Mouse (Mus musculus) c-Kit-negative CD71-positive TER-119-positive erythroid progenitor cells, embryonic 14.5 days (primary cell): ENCODE results near the gene Lyg1.

ENCODE experiments used
- DNase-seq: peaks from one replicate; pipeline ENCODE4 v3.0.0-alpha.2; 2013; ENCODE audit warnings: low read depth, low spot score

The Lyg1 gene

DNA sequence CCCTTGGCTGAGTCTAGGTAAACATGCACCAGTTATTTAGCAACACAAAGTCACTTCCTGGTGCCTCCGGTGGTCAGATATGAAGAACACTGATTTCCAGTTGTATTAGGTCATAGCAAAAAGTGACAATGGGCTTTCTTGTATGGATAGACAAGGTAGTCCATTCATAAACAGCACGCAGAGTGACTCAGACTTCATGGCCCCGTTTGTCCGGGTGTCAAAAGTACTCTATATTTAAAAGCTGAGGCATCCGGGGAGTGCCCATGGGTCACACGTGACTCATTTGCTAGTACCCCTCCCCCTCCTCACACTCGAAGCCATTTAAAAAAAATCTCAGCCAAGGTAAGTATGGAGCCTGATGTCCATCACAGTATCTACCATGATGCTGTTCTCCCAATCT lies 2.8 kb downstream of the Lyg1 start:
- no peak for DNase-seq

DNA sequence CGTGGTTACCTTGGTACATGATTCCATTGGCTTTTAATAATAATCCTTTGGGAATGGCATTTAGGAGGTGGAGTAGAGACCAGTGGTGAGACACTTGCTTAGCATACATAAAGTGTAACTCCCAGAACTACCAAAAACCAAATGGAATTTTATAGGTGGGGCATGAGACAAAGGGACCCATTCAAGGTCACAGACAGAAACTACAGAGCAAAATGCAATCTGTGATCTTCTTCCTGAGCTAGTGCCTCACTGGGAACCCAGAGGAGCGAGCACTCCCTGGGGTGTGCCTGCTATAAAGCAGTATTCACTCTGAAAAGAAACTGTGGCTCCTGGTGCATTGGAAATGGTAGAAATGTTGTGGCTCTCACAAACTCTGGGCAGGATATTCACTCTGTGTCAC lies 8.7 kb downstream of the Lyg1 start:
- no peak for DNase-seq

DNA sequence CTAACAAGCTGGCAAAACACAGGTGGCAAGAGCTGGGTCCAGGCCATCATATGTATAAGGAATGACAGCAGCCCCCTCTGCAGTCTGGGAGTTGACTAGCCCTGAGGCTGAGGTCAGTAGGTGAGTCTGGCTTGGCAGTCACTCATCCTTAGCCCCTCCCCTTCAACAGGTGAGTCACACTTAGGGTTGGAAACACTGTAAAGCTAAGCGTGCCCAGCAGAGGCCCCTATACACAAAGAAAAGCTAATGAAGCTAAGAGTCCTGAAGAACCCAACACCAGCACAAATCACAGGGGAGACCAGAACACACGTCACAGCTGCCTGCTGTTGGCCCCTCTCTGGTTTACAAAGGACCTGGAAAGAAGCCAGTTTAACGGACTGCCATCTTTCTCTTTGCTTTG lies 25.8 kb downstream of the Lyg1 start:
- no peak for DNase-seq

DNA sequence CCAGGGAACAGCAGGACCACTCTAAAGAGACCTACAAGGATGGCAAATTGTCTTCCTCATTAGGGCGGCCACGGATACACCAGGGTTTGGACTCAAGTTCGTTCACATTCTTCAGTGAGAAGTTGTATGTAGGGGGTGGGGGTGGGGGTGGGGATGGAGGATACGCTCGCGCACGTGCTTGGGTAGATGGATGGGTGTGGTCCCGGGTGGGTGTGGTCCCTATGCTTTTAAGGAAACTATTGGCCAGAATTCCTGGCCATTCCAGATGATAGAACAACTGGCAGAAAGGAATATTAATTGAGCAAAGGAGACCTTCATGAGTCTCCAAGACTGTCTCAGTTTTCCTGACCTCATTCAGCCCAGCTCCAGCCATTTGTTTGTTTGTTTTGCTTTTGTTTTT lies 31.6 kb downstream of the Lyg1 start:
- no peak for DNase-seq

DNA sequence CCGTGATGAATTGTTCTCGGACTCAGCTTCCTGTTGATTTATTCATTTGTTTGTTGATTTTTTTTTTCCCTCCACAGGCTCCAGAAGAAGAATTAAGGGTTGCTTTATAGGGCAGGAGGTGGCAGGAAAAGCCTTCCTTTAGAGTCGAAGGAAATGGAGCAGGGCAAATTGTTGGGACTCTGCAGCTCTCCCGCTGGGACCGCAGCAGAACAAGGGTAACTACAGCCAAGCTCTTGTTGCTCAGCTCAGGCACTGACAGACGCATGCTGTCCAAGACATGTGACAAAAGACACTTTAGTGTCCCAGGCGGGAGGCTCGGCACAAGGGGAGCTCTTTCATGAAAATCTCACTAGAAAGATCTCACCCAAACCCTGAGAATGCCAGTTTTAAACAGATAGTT lies 35.0 kb downstream of the Lyg1 start:
- DNase-seq, result no peak

DNA sequence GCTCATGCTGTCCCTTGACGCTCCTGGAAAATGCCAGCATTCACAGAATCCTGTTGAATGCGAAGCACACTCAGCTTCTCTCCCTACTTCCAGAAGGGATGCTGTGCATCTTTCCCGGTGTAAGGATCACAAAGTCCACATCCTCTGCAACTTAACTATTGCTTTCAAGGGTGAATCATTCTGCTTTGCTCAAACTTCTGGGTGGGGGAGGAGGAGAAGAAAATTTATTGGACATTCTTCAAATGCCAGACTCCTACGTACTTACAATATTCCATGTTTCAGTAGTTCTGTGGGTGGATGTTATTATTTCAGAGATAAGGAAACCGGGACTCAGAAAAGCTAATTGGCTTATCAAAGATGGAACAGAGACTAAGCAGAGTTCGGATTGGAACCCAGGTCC lies 39.5 kb downstream of the Lyg1 start:
- no peak for DNase-seq

DNA sequence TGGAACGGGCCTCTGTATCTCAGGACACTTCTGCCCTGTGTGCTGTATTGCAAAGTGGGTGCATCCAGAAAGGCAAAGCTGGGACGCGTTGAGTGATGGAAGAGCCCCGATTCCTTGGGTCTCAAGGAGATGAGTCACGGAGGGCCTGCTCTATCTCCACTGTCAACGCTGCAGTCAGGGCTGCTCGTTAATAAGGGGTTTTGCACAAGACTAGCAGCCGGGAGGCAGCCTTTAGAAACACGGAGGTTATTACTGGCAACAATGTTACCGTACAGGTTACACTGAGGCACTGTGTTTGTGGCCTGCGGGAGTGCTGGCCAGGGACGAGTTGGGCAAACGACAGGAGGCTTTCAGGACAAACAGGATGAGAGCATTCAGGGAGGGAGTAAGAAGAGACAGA lies 39.9 kb downstream of the Lyg1 start:
- no peak for DNase-seq

DNA sequence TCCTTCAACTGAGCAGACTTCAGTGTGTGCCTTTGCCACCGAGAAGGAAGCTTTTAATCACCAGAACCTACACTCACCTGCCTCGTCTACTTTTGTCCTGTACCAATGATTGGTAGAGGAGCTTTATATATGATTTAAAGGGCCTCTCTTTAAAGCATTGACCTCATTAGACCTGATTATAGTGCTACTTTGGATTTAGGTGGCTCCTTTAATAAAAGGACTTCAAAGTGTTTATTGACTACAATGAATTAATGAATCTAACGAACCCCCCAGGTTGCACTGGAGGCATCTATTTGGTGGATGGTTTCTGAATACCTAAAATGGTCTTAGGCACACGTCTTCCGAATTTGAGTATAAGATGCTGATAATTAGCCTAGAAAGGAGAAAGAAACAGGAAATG lies 41.2 kb downstream of the Lyg1 start, which contains the start of gene Lyg2:
TSS of gene Lyg2 (minus strand) at position 101 of the 400 bp plus-strand sequence.
- no peak for DNase-seq

DNA sequence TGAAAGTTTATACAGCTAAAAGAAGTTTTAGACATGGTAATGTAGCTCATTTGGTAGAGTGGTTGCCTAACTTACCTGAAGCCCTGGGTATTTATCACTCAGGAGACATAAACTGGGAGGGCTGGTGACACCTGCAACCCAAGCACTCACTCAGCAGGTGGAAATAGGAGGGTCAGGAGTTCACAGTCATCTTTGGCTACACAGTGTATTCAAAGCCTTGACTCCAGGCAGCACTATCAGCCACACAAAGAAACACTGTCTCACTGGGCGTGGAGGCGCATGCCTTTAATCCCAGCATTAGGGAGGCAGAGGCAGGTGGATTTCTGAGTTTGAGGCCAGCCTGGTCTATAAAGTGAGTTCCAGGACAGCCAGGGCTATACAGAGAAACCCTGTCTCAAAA lies 44.8 kb downstream of the Lyg1 start:
- no peak for DNase-seq

DNA sequence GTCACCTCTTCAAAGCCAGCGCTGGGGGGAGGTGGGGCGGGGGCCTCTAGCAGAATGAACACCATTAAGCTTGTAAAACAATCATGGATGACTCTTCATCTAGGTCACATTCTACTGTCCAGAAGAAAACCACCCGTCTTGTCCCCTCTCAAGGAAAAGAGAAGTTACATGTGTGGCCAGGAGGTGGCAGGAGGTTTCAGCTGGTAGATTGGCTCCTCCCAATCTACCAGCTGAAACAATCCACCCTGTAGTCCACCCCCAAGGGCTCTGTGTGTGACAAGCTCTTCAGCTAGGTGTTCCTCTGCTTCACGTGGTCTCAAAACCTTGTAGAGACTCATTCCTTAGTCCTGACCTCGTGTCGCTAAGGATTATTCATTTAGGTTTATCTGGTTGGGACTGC lies 54.4 kb downstream of the Lyg1 start:
- DNase-seq, result no peak

DNA sequence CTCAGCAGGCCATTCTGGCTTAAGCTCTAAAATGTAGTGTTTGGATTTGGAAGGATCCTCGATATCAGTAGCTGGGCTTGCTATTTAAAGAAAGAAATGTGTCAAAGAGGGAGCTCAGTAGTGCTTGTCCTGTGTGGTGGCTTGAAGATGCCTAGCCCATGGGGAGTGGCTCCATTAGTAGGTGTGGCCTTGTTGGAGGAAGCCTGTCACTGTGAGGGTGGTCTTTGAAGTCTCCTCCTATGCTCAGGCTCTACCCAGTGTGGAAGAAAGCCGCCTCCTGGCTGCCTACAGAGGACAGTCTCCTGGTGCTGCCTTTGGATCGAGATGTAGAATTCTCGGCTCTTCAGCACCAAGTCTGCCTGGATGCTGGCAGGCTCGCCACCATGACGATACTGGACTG lies 57.3 kb downstream of the Lyg1 start:
- no peak for DNase-seq

DNA sequence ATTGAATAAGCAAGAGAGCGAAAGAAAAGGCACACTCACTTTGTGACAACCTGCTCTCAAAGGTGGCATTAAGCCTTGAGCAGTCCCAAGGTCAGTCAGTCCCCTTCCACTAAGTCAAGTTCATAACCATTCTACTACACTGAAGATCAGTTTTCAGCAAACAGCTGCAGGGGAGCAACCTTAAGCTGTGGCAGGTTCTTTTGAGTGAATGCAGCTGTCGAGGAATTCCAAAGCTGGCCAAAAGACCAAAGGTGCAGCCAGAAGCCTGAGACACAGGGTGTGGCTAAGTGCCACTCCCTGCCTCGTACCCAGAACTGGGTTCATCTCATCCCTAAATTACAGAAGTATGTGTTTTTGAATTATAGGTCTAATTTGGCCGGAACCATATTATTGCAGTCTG lies 57.7 kb downstream of the Lyg1 start:
- DNase-seq, result no peak
